Mouse (Mus musculus) left cerebral cortex, postnatal 14 days (tissue): Measurements from ENCODE around the gene Chst8. TPM values are rescaled to one million over a fixed set of nuclear protein-coding genes. Genes with fewer than 3 reads are reported as not detected.

Experiments
- DNase-seq, 2 experiments: peaks; one replicate each; pipeline ENCODE4 v3.0.0; 2021 to 2022; ENCODE audit warnings: low spot score in 2 of 2, mixed read lengths in 1 of 2
- intact Hi-C: fragments of 180-260 bp; cut with DNase I; formaldehyde crosslinking; loops from one replicate; pipeline ENCODE4 v1.15.1; 2025
- total RNA-seq, 2 experiments: library from RNA; stranded (reverse); gene quantifications; 2 replicates each; pipeline ENCODE4 v1.2.3; 2021

The Chst8 gene
- total RNA-seq, 2 experiments from 2014 or later, result 16.5 to 24.5 TPM

DNA sequence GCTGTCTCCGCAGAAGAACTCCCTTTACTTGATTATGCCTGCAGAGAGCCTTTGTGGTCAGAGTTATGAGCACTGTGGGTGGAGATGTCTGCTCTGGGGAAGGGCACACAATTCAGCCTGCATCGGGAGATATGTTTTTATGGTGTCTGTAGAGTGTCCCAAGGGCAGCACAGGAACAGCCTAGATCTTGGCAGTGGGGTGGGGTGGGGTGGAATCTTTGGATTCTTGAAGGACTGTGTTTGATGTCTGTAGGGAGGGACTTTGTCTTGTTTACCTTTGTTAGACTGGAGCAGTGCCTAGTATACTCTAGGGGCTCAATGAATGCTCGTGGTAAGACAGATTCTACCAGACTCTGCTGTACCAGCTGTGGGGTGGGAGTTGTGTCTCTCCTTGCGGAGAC is 127.3 kb downstream of the Chst8 start:
- no peak for DNase-seq
- intact Hi-C loops, result no loop called here

DNA sequence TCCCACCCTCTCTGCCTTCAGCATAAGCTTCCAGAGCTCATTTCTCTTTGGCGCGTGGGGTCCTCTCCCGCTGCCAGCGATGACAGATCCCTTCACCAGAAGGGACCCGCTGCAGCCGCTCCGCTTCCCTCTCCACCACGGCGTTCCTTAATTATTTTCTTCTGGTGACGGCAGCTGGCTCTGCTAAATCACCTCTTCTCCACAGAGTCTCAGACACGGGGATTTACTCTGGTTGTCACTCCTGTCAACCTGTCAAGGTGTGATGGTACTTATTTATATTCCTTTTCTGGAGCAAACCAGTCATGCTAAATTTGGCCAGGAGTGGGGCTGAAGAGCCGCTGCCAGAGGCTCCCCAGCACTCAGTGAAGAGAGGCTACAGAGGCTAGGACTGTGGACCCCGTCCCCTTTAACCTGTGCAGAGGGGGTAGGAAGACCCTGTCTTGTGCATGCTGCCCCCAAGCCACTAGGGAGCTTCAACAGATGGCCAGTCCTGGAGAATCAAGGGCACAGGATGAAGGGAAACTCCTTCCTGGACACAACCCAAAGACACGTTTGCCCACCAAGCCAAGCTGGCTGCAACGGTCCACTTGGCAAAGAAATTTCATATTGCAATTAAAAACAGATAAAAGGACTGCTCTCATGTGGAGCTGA is 131.6 kb downstream of the Chst8 start:
- DNase-seq, result no peak
- intact Hi-C loops, result no loop called here

DNA sequence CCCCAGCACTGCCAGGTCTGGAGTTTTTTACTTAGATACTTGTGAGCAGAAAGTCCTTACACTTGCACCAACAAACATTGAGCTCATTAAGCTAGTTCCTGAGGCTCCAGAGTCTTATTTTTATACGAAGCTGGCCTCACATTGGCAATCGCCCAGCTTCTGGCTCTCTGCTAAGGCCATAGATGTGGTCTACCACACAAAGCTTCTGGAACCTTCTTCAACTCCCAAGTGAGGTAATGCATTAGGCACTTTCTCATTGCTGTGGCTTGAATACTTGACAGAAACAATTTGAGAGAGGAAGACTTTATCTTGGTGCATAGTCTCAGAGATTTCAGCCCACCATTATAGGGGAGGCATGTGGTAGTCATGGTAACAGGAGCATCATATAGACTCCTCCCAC is 132.6 kb downstream of the Chst8 start:
- intact Hi-C loops, result loop anchor here (10.0 kb wide), 1 partner anchor 585 kb away; no protein-coding TSS in a partner anchor

DNA sequence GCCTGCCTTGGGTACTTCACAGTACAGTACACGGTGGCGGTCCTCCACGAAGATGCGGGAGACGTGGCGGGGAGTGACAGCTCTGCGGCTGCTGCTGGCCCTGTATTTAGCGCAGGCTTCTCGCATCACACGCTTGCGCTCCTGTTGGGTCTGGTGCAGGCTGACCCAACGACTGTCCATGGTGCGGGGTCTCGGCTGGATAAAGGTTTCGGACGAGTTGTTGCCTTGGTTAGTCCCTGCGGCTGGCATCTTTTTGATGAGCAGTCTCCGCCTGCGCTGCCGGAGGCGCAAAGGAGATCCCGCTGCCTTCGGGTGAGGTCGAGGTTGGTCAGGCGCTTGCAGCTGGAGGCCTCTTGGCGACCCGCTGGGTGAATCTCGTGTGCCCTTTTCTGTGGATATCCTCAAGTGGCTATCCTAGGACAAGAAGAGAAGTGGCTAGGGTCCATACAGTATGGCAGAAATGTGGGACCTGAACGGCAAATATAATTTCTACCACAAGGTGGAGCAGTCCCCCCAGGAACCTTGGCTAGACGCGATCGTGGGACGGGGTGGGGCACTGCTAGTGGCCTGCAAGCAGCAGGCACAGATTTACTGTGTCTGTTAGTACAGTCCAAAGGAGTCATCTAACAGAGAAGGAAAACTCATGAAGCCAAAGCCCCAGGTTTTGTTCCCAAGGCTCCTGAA is 136.5 kb downstream of the Chst8 start:
- peak; percentile 82 to 83 for DNase-seq
- intact Hi-C loops, result loop anchor here (1.0 to 10.0 kb wide), 3 partner anchors 349 to 589 kb away; no protein-coding TSS in a partner anchor

More for the DNA sequence above, 132.6 kb downstream of the Chst8 start:
- no peak for DNase-seq

DNA sequence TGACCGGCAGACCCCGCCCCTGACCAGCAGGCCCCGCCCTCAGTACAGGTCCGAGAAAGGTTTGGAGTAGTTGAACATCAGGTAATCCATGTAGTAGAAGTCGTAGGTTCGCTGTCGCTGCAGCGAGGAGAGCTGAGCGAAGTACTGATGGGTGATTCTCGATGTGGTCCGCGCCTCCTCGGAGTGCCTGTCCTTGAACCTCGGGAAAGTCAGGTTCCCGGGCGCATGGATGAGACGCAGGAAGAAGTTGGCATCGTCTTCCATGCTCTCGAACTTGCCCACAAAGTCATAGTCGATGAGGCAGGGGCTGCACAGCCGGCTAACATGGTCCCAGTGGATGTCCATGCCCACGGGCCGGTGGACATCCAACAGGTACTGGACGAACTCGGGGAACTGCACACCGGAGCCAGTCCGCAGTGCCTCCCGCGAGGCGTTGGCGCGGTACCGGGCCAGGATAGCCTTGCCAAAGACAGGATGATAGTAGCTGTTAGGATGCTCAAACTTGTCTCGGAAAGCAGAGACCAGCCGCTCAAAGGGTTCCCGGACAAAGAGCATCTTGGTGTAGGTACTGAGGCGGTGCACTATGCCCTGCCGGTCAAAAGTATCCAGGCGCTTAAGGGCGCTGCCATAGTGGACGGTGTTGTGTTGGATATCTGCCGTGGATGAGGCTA is 137.3 kb downstream of the Chst8 start:
- intact Hi-C loops, result loop anchor here (1.0 to 10.0 kb wide), 2 partner anchors 498 to 590 kb away; no protein-coding TSS in a partner anchor
- no peak for DNase-seq

DNA sequence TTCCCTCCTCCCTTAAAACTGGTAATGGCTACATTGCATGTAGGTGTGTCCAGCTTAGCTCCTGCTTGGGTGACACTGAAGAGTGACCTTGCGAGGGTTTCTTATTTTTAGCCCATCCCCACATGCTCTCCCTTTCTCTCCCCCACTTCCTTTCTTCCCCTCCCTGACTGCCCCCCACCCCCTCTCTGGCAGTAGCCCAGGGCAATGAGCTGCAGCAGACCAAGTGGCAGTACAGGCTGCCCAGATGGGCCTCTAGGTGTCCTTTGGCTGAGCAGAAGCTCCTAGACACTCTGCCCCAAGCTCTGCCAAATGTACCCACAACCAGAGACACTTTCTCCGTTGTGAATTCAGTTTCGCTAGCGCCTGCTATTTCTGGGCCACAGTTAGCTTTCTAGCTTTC is 139.6 kb downstream of the Chst8 start:
- no peak for DNase-seq
- intact Hi-C loops, result loop anchor here (1.0 to 10.0 kb wide), 3 partner anchors 234 to 592 kb away; no protein-coding TSS in a partner anchor

DNA sequence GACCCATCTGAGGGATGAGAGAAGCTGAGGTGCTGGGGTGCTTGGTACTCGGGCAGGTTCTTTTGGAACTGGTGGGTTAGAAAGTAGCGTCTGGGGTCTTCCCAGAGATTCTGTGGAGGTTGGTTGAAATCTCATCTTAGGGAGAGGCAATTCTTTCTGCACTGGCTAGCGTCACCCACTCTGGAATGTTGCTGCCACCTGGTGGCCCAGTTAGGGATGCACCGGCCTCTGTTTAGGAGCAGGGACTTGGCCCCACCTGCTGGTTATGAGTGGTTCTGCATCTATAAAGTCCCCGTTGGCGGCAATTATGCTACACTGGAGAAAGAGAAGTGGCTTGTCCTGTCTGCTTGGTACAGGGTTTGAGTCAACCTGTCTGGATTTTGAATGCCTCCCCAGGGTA is 140.6 kb downstream of the Chst8 start:
- peak; percentile 91 to 95 for DNase-seq
- intact Hi-C loops, result loop anchor here (1.0 to 10.0 kb wide), 3 partner anchors 233 to 593 kb away; no protein-coding TSS in a partner anchor

DNA sequence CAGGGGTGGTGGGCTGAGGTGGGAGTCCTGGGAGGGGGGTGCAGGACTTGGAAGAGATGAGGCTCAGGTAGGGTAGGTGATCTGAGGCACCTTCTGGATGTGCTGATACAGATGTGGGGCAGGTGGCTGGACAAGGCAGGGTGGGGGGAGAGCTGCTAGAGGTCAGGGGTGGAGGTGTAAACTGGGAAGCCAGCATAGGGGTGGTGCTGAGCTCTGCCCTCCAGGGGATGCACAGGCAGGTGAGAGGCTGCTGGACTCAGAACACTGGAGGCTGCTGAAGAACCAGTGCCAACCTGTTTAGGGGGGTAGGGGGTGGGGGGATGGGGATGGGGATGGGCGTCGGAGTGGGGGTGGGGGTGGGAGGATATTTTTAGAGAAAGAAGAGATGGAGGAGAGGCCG is 141.7 kb downstream of the Chst8 start:
- intact Hi-C loops, result loop anchor here (10.0 kb wide), 1 partner anchor 594 kb away; no protein-coding TSS in a partner anchor
- no peak for DNase-seq

DNA sequence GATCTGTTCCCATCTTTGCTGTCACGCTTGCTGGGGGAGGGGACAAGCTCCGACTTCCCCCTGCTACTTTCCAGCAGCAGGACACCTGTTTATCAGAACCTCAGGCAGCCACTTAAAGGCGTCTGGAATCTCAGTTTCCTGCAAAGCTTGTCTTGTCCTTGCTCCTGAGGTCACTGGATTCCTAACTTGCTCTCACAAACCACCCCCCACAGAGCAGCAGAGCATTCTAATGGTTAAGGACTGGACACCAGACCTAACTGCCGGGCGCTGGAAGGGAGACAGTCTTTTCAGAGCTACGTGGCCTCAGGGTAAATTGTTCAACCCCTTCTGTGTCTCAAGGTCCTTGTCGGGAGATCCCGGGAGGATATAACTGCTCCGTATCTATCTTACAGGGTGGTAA is 143.2 kb downstream of the Chst8 start:
- intact Hi-C loops, result no loop called here
- no peak for DNase-seq

DNA sequence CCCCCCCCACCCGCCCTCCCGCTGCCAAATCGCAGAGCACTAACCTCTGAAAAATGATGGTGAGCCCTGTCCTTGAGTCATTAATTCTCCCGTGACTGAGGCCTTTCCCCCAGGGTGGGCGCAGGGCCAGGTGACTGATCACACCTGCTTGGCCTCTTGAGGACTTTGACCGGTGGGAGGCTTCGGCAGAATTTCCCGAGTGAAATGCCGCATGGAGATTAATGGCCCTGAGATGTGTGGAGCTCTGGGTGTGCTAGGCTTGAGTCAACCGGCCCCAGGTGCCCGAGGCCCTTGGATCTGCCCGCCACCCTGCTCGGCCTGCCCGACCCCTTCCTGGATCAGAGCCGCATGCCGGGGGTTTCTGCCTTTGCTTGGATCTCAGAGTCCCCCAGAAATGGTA is 144.6 kb downstream of the Chst8 start:
- intact Hi-C loops, result no loop called here
- no peak for DNase-seq

DNA sequence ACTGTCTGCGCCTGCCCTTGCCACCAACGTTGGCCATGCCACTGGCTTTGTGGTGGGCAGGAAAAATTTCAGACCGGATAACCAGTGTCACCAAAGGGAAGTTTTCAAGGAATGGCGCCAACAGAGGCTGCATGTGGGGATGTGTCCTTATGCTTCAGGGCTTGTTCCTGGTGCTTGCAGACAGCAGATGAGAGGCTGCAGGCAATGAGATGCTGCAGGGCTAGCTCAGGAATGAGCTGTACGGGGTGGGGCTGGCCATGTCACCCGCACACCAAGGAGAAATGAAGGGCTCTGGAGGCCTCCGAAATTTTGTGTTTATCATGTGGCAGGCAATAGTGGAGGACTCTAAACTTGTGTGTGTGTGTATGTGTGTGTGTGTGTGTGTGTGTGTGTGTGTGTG is 149.4 kb downstream of the Chst8 start:
- intact Hi-C loops, result no loop called here
- no peak for DNase-seq

DNA sequence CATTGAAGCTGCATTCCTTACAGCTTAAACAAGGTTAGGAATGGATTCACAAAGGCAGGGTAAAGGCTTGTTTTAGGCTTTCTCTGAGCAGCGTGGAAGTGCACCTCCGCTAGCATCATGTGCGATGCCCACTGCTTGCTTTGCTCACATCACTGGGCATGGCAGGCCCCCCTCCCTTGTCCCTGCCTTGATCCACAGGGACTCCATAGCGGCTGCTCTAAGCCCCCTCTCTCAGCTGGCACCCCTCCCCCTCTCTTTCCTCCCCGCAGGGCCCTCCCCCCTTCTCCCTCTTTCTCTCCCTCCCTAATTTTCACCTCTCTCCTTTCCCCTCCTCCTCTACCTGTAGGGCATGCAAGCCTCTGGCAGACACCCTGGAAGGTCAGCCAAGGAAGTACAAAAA is 150.3 kb downstream of the Chst8 start:
- no peak for DNase-seq
- intact Hi-C loops, result no loop called here

DNA sequence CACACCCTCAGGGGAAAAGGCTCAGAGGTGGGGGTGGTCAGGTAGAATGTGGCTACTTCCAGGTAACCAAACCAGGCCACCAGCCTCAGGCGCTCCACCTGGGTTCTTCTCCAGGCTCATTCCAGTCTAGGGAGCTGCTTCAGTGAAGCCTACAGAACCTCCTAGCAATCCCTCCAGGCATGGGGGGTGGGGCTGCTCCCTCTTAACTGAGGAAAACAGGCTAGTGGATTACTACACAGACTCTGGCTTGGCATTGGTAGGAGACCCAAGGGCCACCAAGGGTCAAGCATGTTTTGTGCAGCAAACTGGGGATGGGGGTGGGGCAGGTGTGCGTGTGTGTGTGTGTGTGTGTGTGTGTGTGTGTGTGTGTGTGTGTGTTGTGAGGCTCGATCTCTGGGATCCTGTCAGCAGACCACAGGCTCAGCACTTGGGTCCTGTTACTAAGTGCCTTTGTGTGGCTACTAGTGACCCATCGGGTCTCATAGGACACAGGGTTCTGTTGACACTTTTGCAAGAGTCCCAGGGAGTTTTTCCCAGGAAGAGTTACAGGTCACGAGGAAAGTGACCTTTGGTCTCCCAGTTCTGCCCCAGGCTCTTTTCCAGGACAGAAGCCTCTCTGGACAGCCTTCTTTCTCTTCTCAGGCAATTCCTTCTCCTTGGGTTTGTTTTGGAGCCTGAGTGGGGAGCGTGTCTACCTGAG is 153.0 kb downstream of the Chst8 start:
- DNase-seq, result no peak
- intact Hi-C loops, result loop anchor here (5.0 kb wide), 1 partner anchor 167 kb away; no protein-coding TSS in a partner anchor

DNA sequence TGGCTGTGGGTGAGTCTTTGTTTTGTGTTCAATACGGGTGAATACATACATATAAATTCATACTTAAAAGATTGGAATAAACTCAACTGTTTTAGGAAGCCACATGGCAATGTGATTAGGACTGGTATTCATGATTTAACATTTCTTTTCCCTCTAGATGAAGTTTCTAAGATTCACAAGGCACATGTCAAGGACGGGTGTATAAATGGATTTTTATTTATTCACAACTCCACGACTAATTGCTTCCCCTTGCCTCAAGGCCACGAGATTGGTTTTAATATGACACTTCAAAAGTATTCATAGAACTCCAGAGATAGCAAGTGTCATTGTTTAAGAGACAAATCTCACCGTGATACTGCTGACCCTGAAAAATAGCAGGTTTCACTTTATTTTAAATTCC is 155.9 kb downstream of the Chst8 start, which contains the start of gene Kctd15:
Gene Kctd15 (minus strand): TSS at position 101 of the 400 bp plus-strand sequence.
- intact Hi-C loops, result loop anchor here (5.0 kb wide), 1 partner anchor 164 kb away; no protein-coding TSS in a partner anchor
- no peak for DNase-seq

DNA sequence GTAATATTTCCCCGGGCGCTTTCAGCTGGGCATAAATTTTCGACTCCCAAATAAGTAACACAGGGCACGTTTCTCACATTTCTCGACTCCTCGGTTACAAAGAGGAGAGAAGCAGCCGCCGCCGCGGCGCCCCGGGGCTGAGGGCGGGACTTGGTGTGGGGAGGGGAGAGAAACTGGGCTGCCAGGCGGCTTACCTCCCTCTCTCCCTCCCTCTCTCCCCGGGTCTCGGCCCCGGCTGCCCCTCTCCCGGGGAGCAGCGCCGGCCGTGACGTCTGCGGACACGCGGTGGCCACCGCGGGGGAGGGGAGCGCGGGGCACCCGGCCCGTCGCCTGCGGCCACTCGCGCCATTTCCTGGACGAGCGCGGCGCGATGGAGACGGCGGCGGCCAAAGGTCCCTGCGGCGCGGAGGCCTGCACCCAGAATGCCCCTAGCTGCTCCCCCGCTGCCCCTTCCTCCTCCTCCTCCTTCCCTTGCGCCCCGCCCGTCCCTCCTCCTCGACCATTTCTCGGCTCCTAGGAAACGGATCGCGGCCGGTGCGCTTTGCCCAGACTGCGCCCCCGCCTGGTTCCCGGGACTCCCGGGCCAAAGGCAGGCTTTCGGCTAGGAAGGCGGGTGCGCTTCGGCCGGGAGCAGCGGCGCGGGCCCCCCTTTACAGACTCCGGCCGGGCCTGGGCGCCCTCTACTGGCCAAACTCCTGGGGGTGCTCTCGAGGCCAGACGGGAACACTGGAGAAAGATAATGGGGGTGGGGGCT is 157.2 kb downstream of the Chst8 start:
- intact Hi-C loops, result loop anchor here (5.0 kb wide), 1 partner anchor 163 kb away; no protein-coding TSS in a partner anchor
- peak; percentile 86 for DNase-seq

DNA sequence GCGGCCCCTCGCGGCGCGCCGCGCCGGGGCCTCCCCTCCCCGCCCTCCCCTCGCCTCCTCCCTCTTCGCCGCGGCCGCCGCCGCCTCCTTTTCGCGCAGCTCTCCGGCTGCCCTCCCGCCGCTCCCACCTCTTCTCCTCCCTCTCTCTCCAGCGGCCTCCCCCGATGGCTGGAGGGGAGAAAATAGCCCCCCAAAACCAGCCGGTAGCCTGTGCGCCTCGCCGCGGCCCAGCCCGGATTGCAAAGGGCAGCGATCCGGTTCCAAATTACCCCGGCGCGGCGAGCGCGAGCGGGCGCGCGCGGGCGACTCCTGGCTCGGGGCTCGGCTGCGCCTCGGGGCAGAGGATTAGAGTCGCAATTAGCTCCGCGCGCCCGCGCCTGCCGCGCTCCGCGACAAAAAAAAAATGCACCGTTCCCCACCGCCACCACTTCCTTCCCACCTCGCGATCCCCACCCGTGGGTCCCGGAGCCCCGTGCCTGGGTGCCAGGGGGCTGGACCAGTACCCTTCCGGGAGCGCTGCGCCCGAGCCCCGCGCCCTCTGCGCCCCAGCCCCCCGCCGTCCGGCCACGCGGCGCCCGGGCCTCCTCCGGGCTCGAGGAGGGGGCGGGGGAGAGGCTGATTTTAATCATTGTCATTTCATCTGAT is 157.9 kb downstream of the Chst8 start:
- peak in 1 of 2 experiments; percentile 56 for DNase-seq
- intact Hi-C loops, result loop anchor here (5.0 kb wide), 1 partner anchor 162 kb away; no protein-coding TSS in a partner anchor

DNA sequence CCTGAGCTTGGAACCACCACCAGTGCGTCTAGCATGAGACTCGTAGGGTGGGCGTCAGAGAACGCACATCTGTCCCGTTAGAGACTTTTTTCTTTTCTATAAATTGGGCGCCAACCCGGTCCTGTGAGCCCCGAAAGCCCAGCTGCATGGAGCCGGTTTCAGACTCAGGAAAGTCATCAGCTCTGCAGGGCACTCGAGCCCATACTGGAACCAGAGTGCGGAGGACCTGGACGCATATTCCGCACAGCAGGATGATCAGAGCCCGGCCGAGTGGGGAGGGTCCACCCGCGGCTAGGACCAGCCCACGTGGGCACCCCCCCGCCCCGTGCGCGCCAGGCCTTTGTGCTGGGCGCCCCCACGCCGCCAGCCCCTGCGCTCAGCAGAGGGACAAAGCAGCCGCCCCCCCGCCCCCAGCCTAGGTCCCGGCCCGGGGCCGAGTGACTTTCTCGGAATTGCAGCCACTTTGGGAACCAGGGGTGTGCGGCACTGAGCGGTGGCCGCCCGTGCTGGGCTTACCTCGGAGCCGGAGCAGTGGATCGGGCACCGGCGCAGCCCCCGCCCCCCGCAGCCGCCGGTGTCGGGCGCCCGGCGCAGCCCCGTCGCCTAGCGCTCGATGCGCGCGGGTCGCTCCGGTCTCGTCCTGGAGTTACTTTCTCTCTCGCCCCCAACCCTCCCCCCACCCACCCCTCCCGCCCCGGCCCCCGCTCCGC is 158.6 kb downstream of the Chst8 start:
- intact Hi-C loops, result no loop called here
- DNase-seq, result no peak
